Mouse (Mus musculus) lung, postnatal 25 days (tissue): Measurements from ENCODE around the gene Tnfrsf1b.

Experiments used
- DNase-seq: peaks from one replicate; pipeline ENCODE4 v3.0.0; 2022; ENCODE audit warnings: low spot score

The Tnfrsf1b gene

DNA sequence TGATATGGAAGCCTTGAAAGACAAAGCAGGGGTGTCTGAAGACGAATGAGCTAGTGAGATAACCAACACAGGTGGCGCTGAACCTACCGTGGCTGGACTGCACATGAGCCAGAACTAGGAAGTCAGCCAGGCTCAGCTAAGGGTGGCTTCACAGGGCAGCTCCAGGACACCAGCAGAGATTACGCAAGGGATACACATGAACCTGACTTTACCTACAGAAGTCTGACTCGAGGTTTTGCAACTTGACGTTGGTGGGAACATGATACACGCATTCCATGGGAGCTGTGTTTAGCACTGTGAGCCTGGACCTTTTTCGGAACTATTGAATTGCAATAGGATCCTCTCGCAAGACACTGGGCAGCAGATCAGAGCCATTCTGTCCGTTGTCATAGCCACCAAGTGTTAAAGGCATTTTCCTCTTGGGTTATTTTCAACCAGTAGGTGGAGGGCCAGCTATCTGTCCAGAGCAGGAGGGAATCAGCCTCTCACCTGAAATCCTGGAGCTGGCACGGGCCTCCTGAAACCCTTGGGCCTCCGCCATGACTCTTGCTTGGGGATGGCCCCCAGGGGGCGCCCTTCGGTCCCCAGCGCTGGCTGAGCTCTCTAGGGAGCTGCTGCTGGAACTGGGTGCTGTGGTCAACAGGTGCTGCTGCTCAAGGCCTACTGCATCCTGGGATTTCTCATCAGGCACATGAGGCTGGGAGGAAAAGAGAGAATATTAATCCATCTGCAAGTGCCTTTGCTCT, 27.3 kb downstream of the Tnfrsf1b start:
- DNase-seq, result peak; percentile 57

DNA sequence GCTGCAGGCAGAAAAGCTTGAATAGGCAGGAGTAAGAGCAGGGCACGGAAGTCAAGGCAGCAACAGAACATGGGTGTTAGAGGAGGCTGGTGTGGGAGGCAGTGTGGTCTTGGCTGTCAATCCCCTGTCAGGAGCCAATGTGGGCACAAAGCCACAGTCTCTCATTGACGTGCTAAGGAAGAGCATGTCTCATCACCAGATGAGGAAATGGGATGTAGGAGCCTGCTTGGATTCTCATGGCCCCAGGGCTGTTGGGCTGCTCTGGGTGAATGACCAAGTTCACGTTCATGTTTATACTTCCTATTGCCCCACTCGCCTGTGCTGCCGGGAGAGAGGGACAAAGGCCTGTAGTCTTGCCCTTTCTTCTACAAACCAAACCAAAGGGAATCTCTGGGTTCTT, 28.8 kb downstream of the Tnfrsf1b start:
- DNase-seq, result no peak

DNA sequence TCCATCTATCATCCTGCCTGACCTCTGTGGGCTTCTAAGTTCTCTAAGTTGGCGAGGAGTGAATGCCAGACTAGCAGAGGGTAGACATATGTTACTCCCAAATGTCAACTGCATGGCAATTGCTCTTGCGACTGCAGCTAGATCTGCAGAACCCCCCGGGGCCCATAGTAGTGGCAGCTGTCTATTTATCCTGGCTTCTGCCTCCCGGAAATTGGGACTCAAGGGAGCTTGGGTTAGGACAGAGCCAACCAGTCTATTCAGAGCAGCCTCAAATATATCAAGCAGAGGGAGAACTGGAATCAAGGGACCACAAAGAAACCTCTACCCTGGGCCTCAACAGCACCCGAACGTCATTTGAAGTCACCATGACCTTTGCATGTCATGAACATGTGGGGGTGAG, 29.6 kb downstream of the Tnfrsf1b start:
- no peak for DNase-seq

DNA sequence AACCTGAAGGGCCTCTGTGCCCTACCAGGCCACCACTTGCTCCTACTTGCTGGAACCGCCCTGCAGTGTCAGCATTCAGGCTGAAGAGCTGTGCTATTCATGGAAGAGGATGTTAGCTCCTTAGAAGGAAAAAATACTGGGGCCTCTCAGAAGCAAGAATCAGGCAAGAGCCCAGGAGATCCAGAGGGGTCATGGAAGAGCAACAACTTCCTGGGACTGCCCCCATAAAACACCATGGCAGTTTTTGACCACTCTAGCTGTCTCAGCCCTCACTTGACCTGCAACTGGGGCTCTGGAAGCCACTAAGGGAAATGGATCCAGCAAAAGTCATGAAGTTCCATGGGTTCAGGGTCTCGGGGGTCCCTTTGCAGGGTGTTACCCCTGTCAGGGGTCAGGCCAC, 31.3 kb downstream of the Tnfrsf1b start:
- DNase-seq, result no peak

DNA sequence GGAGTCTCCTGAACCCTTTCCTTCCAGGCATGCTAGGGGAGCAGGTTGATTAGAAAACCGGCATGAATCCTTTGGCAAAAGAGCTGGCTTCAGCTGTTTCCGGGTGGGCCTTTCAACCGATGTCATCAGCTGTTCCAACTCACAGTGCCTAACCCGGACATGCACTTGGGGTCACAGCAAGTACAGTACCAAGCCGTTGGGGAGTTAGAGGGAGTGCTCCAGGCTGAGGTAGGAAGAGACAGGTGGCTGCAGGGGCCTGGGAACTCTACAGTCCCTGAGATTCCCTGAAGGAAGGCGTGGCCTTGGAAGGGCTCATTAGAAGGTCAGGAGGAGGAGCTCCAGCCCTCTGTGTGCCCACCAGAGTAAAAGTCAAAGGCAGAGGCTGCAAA, 31.9 kb downstream of the Tnfrsf1b start:
- DNase-seq, result no peak

DNA sequence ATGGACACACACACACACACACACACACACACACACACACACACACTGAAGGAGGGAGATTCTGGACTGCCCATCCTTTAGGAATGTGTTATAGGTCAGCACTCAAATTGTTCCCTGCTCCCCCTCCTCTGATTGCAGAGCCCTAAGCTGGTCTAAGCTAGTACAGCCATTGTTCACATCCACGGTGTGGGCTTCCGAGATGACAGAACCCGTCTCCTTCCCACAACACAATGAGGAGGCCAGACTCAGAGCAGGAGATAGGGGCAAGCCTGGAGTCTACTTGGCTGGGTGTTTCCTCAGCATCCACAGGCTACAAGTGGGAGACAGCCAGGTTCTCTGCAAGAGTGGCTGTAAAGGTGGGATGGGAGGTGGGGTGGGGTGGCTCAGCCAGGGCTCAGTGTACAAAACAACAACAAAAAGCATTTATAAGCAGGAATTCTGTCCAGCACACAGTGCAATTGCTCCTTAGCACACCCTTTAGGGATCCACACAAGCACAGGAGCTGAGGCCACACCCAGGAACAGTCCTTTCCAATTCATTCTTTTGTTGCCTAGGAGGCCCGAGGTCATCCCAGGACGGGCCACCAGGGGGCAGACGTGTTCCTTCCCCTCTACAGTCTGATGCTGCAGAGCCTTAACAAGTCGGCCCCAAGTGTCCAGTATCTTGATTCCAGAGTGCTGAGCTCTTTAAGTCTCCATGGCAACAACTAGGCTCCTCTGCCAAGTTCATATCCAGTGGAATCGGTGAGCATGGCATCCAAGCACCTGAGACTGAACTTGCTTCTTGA, 32.5 kb downstream of the Tnfrsf1b start:
- DNase-seq, result peak; percentile 92

DNA sequence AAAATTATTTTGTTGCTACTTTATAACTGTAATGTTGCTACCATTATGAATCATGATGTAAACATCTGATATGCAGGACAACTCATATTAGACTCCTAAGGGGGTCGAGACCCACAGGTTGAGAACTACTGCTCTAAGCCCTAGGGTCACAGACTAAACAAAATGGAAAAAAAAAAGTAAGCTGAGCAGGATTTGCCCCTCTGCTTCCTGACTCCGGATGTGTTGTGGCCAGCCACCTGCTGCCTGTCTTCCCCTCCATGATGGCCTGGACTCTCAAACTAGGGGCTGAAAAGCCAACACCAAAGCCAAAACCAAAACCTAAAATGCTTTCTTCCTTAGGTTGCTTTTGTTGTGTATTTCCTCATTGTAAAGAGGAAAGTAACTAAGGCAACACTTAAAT, 35.6 kb downstream of the Tnfrsf1b start:
- DNase-seq, result no peak

DNA sequence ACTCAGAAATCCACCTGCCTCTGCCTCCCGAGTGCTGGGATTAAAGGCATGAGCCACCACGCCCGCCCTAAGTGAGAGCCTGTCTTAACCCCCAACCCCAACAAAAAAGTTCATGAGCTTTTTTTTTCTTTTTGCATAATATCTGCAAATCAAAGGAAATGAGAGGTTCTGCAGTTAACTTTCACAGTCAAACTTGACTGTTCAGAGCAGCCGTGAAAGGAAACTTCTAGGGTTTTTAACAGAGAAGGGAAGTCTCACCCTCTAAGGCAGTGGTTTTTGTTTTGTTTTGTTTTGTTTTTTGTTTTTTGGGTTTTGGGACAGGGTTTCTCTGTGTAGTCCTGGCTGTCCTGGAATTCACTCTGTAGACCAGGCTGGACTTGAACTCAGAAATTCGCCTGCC, 36.1 kb downstream of the Tnfrsf1b start:
- no peak for DNase-seq

DNA sequence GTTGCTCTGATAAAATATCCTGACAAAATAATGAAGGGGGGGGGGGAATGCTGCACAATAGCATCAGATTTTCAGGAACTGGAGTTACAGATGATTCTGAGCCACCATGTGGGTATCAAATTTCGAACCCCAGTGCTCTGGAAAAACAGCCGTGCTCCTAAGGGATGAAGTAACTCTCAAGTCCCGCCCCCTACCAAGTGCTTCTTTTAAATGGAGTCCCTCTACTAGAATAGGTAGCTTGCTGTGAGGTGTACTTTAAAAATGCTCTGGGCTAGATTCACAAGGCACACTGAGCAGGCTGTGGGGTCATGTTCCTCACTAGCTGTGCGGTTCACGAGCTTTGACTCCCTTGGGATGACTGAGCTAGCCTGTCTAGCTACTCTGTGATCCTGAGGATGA, 37.0 kb downstream of the Tnfrsf1b start:
- no peak for DNase-seq

DNA sequence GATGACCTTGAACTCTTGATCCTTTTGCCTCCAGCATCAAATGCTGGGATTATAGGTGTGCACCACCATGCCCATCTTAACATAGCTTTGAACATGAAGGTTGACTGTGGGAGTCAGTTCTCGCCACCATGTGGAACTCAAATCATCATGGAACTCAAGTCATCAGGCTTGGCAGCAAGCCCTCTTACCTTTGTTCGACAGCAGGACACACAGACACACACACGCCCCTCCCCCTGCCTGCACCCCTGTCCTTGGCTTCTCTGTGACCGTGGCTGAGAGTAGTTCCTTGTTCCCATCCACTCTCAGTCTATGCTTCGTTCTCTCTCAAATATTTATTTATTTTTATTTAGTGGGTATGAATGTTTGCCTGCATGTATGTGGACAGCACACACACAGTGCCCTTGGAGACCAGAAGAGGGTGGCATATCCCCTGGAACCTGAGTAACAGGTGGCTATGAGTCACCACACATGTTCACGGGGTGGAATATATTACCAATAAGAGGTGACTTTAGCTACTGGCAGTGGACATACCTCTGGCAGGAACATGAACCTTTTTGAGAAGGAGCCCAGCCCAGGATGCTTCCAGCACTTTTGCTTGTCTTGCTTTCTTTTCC, 37.5 kb downstream of the Tnfrsf1b start:
- DNase-seq, result no peak

DNA sequence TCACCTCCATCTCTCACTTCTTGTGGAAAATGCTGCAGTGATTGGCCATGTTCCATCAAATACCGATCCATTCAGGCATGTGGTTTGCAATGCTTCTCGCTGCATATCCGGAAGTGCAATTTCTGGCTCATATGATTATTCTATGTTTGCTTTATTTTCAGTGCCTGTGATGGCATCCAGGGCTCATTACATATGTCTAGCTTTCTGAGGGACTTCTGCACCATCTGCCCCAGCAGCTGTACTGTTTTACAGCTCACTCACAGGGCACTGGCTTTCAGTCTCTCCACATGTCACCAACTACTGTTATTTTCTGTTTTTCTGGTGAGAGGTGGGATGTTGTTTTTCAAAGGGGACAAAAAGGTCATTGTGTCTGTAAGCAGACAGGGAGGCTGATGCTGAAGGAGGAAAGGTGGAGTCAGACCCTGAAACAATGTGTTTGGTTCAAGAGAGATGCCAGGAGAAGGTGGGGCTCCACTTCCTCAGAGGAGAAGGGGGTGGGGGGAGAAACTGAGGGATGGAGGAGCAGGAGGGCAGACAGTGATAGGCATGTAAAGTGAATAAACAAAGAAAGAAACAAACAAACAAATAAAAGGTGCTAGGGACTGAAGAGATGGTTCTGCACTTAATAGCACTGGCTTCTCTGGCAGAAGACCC, 38.8 kb downstream of the Tnfrsf1b start:
- DNase-seq, result no peak

DNA sequence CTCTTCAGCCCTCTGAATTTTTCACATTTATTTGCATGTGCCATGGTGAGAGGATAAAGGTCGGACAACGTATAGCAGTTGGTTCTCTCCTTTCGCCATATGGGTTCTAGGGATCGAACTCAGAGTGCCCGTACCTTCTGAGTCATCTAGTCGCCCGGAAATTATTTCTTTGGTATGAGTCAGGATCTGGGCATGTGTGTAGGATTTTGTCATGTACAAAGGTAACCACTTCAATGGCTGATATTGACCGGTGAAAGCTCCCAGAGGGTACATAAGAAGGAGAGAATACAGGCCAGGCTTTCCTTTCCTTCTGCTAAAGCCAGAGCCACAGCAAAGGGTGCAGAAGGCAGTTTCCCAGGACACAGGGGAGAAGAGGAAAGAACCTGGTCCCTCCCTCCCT, 41.9 kb downstream of the Tnfrsf1b start:
- no peak for DNase-seq

DNA sequence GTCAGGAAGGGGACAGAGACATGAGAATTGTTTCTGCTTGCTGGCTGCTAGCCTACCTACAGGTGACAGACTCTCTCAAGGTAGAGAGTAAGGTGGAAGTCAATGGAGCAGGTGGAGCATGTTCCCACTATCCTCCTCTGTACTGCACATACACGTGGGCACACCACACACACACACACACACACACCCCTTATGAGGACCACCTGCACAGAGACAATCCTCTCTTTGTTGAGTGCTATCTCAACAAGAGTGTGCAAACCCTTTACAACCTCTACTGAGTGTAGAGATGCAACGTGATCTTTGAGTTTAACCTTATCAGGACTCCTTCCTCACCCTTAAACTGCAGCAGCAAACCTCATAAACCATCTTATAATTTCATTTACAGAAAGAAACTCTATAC, 43.4 kb downstream of the Tnfrsf1b start:
- DNase-seq, result no peak

DNA sequence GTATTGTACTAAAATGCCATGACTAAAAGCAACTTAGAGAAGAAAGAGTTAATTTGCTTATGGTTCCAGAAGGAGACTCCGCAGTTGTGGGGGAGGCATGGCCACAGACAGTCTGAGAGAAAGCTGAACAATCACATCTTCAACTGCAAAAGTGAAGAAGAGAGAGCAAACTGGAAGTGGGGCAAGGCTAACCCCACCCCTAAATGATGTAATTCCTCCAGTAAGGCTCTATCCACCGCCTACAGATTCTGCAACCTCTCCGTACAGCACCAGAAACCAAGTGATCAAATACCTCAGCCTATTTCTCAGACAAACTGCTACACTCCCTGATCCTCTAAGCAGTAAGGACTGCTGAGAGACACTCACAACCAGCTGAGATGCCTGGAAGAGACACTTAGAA, 45.2 kb downstream of the Tnfrsf1b start:
- no peak for DNase-seq

DNA sequence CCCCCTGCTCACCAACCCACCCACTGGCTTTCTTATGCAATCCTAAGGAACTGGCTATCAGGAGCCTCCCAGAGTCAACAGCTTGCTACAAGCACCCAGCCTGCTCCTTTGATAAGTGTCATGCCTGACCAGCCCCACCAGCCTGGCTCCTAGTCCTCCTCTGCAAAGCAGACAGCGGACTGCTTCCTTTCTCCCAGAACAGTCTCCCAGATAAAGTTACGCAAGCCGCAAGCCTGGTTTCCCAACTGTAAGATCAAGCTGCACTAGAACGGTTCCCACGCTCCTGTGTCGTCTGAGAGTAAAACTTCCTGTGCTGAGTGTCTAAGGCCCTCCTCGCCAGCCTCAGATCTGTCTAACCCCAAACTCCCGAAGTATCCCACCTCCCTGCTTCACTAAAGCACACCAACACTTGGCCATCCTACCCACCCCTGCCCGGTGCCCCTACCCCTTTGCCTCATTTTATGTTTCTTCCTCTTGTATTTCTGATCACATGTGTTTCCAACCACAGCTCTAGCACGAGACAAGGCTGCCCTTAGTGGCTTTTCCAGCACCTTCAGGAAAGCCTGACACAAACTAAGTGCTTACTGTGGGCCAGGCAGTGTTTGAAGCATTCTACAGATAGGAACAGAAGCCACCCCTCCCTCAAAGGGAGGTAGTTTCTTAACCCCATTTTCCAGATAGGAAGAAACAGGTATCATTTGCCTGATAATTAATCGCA, 46.5 kb downstream of the Tnfrsf1b start:
- DNase-seq, result peak; percentile 82

DNA sequence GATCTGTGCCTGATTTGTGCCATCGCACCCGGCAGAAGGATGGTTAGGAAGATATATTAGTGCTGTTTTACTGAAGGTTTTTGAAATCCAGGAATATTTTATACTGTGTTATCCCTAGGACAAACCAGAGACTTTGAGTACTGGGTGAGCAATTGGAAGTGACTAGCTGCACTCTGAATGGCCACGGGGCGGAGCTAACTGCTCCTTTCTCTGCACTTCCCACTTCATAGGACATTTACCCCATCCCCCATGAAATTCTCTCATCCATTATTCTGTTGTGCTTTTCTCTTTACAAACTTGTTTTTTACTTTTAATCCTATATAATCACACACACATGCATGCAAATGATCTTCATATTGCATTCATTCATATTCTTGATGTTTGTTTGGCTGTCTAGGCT, 50.1 kb downstream of the Tnfrsf1b start:
- DNase-seq, result no peak

DNA sequence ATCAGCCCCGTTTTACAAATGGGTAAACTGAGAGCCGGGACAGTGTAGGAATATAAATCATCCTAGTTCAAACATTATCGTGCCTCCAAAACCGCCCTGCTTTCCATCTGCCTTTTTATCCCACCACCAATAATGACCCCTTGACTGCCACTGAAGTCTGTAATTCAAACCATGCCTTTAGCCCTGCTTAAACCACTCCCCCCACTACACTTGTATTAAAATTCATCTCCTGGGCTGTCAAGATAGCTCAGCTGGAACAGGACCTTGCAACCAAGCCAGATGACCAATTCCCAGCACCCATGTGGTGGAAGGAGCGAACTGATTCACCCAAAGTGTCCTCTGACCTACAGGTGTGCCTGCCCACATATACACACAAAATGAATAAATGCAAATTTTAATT, 51.5 kb downstream of the Tnfrsf1b start:
- DNase-seq, result no peak

DNA sequence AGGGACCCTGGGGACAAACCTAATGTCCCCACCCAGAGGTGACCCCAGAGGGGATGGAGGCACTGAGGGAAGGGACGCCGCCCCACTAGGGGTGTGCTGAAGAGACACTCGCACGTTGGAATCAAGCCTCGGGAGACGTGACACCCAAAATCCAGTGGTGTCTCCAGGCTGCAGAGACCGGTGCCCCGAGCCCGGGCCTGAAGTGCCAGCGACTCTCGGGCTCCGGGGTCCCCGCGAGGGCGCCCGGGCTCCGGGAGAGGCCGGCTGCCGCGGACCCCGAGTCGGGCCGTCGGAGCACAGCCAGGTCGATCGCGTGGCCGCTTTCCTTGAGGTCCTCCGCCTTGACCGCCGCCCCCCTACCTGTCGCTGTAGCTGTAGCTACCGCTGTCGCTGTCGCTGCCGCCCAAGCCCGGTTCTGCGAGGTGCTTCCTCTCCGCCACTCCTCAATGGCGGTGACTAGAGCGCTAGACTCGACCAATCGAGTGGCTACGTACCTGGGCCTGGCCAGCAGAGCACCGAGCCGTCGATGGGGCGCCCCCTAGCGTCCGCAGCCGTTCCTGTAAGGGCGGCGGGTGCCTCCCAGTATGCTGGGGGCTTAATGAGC, 52.0 kb downstream of the Tnfrsf1b start, which contains the start of gene Vps13d:
TSS of gene Vps13d (minus strand) at position 447 of the 604 bp plus-strand sequence.
- peak; percentile 91 for DNase-seq

DNA sequence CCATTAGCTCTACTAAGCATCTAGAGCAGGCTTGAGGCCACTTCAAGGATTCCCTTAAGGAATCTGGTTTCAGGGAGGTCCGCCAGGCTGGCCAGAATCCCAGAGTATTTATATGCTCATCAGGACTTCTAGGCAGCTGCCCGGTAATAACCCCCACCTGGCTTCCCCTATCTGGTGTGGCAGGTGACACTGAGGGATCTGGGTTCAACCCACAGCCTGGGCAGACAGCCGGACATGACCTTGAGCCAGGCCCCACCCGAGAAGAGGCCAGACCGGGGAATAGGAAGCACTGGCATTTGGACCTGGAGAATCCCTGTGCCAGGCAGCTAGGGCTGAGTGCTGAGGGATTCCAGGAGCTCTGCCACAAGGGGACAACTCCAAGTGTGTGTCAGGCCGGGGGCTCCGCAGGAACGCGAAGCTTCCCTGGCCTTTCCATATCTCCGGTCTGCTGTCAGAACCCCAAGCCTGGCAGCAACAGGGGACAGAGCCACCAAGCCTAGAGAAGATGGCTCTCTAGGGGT, 52.6 kb downstream of the Tnfrsf1b start:
- DNase-seq, result no peak

DNA sequence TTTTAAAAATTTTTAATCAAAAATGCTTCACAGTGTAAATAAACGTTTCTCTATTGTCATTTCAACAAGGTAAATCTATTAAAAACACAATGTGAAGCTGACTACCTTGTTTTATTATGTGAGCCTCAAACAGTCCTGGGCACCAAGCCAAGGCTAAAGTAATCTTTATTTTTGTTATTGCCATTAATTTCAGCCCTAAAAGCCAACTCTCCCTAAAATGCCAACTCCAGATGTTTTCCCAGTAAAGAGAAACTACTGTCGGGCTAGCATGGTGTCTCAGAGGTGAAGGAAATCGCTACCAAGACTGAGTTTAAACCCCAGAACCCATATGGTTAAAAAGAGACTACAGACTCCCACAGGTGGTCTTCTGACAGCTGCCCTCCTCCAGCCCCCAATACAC, 53.3 kb downstream of the Tnfrsf1b start:
- DNase-seq, result no peak

DNA sequence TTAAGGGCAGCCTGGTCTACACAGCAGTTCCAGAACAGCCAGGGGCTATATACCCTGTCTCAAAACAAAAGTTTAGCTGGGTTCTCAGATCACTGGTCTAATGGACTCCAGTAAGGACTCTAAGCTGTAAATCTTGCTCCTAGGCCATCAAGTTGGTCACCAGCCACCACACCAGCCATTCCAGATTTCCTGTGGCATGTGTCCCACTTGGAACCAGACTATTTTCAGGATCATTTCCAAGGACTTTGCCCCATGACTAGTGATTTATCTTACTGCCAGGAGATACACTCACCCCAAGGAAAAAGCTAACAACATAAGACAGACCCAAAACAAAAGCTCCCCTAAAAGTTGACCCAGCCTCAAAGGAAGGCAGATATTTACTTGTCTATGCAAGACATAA, 54.0 kb downstream of the Tnfrsf1b start:
- DNase-seq, result no peak
